Mouse (Mus musculus) liver, embryonic 13.5 days (tissue): ENCODE data around the gene Naglu. TPM values are rescaled to one million over a fixed set of nuclear protein-coding genes. Genes with fewer than 3 reads are reported as not detected.
A peak's percentile ranks its signal among the peaks of the same experiment; 100 is the strongest.
"Not testable (repeated sequence)": the region's sequence is repeated elsewhere in the genome, so short reads cannot be mapped to it uniquely, and the experiment has no call there.

ENCODE experiments used
- ATAC-seq: fragments of 200-750 bp; cut with Nextera tagmentation; 2 replicates; pipeline ENCODE4 v1.8.0; 2017; ENCODE audit warnings: low read depth, mild to moderate bottlenecking, moderate number of reproducible peaks, moderate library complexity
- DNase-seq: peaks from one replicate; pipeline ENCODE4 v3.0.0; 2022
- H3K27ac ChIP-seq: fragments of 300-500 bp; sonication (generic); 2 replicates; pipeline ENCODE4 v1.5.1; 2015; ENCODE audit warnings: moderate library complexity, mild to moderate bottlenecking, inconsistent platforms
- H3K27me3 ChIP-seq: fragments of 300-500 bp; sonication (generic); 2 replicates; pipeline ENCODE4 v1.6.1; 2015; ENCODE audit warnings: mild to moderate bottlenecking, inconsistent platforms
- H3K36me3 ChIP-seq: fragments of 300-500 bp; sonication (generic); 2 replicates; pipeline ENCODE4 v1.6.1; 2015; ENCODE audit warnings: mild to moderate bottlenecking, inconsistent platforms
- H3K4me1 ChIP-seq: fragments of 300-500 bp; sonication (generic); replicated peaks from 2 replicates; pipeline ENCODE4 v1.6.1; 2015; ENCODE audit warnings: inconsistent platforms
- H3K4me2 ChIP-seq: fragments of 300-500 bp; sonication (generic); 2 replicates; pipeline ENCODE4 v1.6.1; 2015; ENCODE audit warnings: inconsistent platforms, mild to moderate bottlenecking, moderate library complexity
- H3K4me3 ChIP-seq: fragments of 300-500 bp; sonication (generic); replicated peaks from 2 replicates; pipeline ENCODE4 v1.5.1; 2015; ENCODE audit warnings: mild to moderate bottlenecking, inconsistent platforms
- H3K9ac ChIP-seq: fragments of 300-500 bp; sonication (generic); 2 replicates; pipeline ENCODE4 v1.6.1; 2015; ENCODE audit warnings: mild to moderate bottlenecking, inconsistent platforms
- H3K9me3 ChIP-seq: fragments of 300-500 bp; sonication (generic); replicated peaks from 2 replicates; pipeline ENCODE4 v1.6.1; 2016; ENCODE audit warnings: inconsistent platforms
- WGBS: fragments of 180-500 bp; shearing (Covaris S2); methylation state at CpG from one replicate; pipeline ENCODE4 v1.1.7; 2015; ENCODE audit not compliant: insufficient replicate concordance; 5-methylcytosine and 5-hydroxymethylcytosine counted together
- polyA plus RNA-seq: library from polyadenylated mRNA; unstranded; fragments of >200 nt; fragmentation: Nextera tagmentation; extraction: Ambion mirVana; gene quantifications from 2 replicates; pipeline ENCODE4 v1.2.1, GENCODE M21; 2015

The Naglu gene
- polyA plus RNA-seq, 1 experiment from 2014 or later: 6.0 TPM

DNA sequence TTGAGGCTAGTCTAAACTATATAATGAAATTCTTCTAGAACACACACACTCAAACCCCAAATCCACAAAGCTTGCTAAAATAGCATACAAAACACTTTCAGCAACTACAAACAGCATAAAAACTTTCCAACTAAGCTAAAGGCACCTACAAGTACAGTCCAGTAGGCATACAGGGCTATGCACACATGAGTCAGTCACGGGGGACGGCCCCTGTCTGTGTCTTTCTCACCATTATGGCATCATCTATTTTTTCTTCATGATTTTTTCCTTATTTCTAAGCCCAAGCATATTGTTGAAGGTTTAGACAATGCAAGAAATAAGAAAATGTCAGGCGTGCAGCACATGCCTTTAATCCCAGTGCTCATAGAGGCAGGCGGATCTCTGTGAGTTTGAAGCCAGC, 41.4 kb downstream of the Naglu start:
- DNase-seq: no peak
- Histone ChIP-seq H3K27me3 (no peaks in the 10 kb centered on the region), H3K27ac (no peak overlapping the region), H3K4me3 (no peak overlapping the region), H3K36me3 (peaks cover 23% of the 10 kb centered on the region), H3K9me3 (no peaks in the 10 kb centered on the region), H3K4me2 (no peak overlapping the region), H3K9ac (no peak overlapping the region), H3K4me1 (peaks cover 30% of the 10 kb centered on the region)
- WGBS: 84% methylated on average over 4 of the region's 4 CpGs
- no peak for ATAC-seq

- H3K9ac ChIP-seq: no peak overlapping the region
- H3K27me3 ChIP-seq: no peaks in the 10 kb centered on the region
- no peak overlapping the region for H3K4me2 ChIP-seq
- H3K9me3 ChIP-seq: no peaks in the 10 kb centered on the region
- H3K4me3 ChIP-seq: no peak overlapping the region
- no peak for DNase-seq
- H3K27ac ChIP-seq: no peak overlapping the region
- ATAC-seq: no peak
- 90% methylated on average over 3 of the region's 3 CpGs for WGBS
- H3K4me1 ChIP-seq: peaks cover 33% of the 10 kb centered on the region
- H3K36me3 ChIP-seq: peaks cover 27% of the 10 kb centered on the region
These were observed 42.4 kb downstream of the Naglu start for GRCm38 (mm10) chr11:101112186-101112585.

DNA sequence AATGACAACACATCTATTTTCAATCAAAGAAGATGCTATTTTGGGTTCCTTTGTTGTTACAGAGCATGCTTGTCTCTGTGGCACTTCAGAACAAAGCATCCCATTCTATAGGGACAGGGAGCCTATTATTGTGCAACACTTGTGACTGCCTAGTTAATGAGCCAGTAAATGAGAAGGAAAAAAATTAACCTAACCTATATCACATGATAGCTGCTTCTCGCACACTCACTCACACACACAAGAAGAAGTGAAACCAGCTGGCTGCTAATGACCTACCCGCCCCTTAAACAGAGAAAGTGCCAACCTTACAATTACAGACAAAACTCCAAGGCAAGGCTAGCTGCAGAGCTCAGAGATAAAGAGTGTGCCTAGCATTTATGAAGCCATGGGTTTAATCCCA, 45.8 kb downstream of the Naglu start:
- Histone ChIP-seq H3K36me3 (peaks cover 24% of the 10 kb centered on the region), H3K9ac (no peak overlapping the region), H3K27ac (peak overlapping the region; percentile 36; the same call in 1 of the 2 replicates), H3K27me3 (no peaks in the 10 kb centered on the region), H3K4me1 (peaks cover 54% of the 10 kb centered on the region), H3K9me3 (no peaks in the 10 kb centered on the region), H3K4me3 (no peak overlapping the region), H3K4me2 (peak overlapping the region; percentile 0; the same call in 1 of the 2 replicates)
- ATAC-seq (no peak), DNase-seq (no peak)
- 74% methylated on average over 2 of the region's 2 CpGs for WGBS

GRCm38 (mm10) chr11:101118105-101118504, 48.3 kb downstream of the Naglu start:
- 16% methylated on average over 4 of the region's 4 CpGs for WGBS
- H3K4me2 ChIP-seq: peak overlapping the region; percentile 78
- ATAC-seq (no peak), DNase-seq (no peak)
- peaks cover 34% of the 10 kb centered on the region for H3K36me3 ChIP-seq
- H3K27me3 ChIP-seq: no peaks in the 10 kb centered on the region
- H3K9ac ChIP-seq: peak overlapping the region; percentile 93
- H3K27ac ChIP-seq: peak overlapping the region; percentile 96
- peak overlapping the region; percentile 91 for H3K4me3 ChIP-seq
- H3K9me3 ChIP-seq: no peaks in the 10 kb centered on the region
- H3K4me1 ChIP-seq: peaks cover 55% of the 10 kb centered on the region

DNA sequence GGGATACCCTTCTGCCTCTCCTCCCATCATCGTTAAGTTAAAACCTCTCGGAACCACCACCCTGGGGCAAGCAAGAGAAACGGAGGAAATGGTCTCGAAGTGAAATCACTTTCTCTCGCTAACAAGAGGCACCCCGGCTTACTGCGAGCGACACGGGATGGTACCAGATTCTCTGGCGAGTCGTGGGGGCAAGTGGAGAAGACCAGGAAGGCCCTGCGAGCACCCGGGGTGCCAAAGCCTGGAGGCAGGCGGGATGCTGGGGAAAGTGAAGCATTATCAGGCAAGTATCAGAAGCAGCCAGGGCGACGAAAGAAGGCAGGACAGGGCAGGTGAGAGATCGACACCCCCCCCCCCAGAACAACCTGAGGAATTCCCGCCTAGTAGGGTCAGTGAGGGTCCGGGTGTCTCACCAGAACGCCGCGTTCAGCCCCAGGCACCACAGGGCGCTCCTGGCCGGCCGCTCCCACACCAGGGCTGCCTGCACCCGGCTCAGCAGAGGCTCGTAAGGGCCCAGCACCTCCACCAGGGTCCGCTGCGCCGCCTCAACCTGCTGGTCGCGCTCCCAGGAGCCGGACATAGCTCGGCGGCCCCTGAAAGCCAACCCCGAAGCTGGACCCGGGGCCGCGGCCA, 49.4 kb downstream of the Naglu start:
- ATAC-seq: peak; percentile 73
- peak overlapping the region; percentile 96 for H3K27ac ChIP-seq
- no peaks in the 10 kb centered on the region for H3K27me3 ChIP-seq
- H3K4me2 ChIP-seq: peak overlapping the region; percentile 78
- no peaks in the 10 kb centered on the region for H3K9me3 ChIP-seq
- H3K9ac ChIP-seq: peak overlapping the region; percentile 93
- H3K4me1 ChIP-seq: peaks cover 55% of the 10 kb centered on the region
- under 1% methylated on average over 38 of the region's 39 CpGs for WGBS
- H3K4me3 ChIP-seq: peak overlapping the region; percentile 91
- peaks cover 35% of the 10 kb centered on the region for H3K36me3 ChIP-seq
- DNase-seq: no peak

- Histone ChIP-seq H3K4me3 (peak within 1 kb of the TSS; percentile 91), H3K4me1 (peaks cover 53% of the 10 kb centered on the region), H3K36me3 (peaks cover 40% of the 10 kb centered on the region), H3K27ac (peak within 1 kb of the TSS; percentile 96), H3K4me2 (peak within 1 kb of the TSS; percentile 99), H3K9ac (peak within 1 kb of the TSS; percentile 93), H3K27me3 (no peaks in the 10 kb centered on the region), H3K9me3 (no peaks in the 10 kb centered on the region)
- ATAC-seq: peak; percentile 91
- under 1% methylated on average over 61 of the region's 61 CpGs for WGBS
- peak; percentile 98 for DNase-seq
These were observed 50.1 kb downstream of the Naglu start, which contains the start of the genes Retreg3 and Tubg1 for GRCm38 (mm10) chr11:101119761-101120544. Gene Retreg3 (minus strand): TSS chr11:101119893. Gene Tubg1 (plus strand): TSS chr11:101119938.

GRCm38 (mm10) chr11:101120545-101121188, 50.9 kb downstream of the Naglu start:
- Histone ChIP-seq H3K9me3 (no peaks in the 10 kb centered on the region), H3K4me2 (peak overlapping the region; percentile 99), H3K4me1 (peaks cover 46% of the 10 kb centered on the region), H3K27ac (peak overlapping the region; percentile 96), H3K27me3 (no peaks in the 10 kb centered on the region), H3K36me3 (peaks cover 44% of the 10 kb centered on the region), H3K4me3 (peak overlapping the region; percentile 91), H3K9ac (peak overlapping the region; percentile 91)
- ATAC-seq (no peak), DNase-seq (peak; percentile 21)
- 22% methylated on average over 19 of the region's 19 CpGs for WGBS

DNA sequence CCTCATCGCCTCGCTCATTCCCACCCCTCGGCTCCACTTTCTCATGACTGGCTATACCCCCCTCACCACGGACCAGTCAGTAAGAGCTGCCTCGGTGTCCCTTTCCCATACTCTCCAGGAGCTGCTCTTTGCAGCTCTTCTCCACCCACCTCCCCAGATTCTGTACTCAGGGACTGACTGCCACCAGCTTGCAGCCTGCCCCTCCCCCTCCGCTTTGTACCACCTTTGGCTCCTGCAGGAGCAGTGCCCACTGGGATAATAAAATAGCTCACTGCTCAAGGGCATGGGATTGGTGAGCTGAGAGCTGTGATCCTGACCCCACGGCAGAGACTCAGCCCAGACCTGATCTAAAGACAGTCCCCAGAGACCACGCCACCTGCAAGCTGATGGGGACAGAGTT, 54.7 kb downstream of the Naglu start:
- H3K4me3 ChIP-seq, H3K9me3 ChIP-seq, H3K9ac ChIP-seq, H3K27me3 ChIP-seq, H3K4me2 ChIP-seq, DNase-seq, ATAC-seq, H3K27ac ChIP-seq: not testable (repeated sequence)
- peaks cover 18% of the 10 kb centered on the region for H3K4me1 ChIP-seq
- 87% methylated on average over 8 of the region's 8 CpGs for WGBS
- H3K36me3 ChIP-seq: peaks cover 55% of the 10 kb centered on the region

- DNase-seq, H3K27ac ChIP-seq, H3K4me3 ChIP-seq, H3K9me3 ChIP-seq, ATAC-seq, H3K9ac ChIP-seq, H3K27me3 ChIP-seq, H3K4me2 ChIP-seq: not testable (repeated sequence)
- peaks cover 19% of the 10 kb centered on the region for H3K4me1 ChIP-seq
- peaks cover 55% of the 10 kb centered on the region for H3K36me3 ChIP-seq
- 91% methylated on average over 9 of the region's 9 CpGs for WGBS
These were observed 55.2 kb downstream of the Naglu start for GRCm38 (mm10) chr11:101125008-101125407.

- H3K4me3 ChIP-seq: no peak overlapping the region
- ATAC-seq: no peak
- no peak overlapping the region for H3K27ac ChIP-seq
- H3K36me3 ChIP-seq: peaks cover 48% of the 10 kb centered on the region
- H3K4me1 ChIP-seq: peaks cover 17% of the 10 kb centered on the region
- H3K4me2 ChIP-seq: no peak overlapping the region
- H3K9me3 ChIP-seq: peaks cover 10% of the 10 kb centered on the region; the same call in 1 of the 2 replicates
- 78% methylated on average over 1 of the region's 1 CpGs for WGBS
- no peak for DNase-seq
- H3K27me3 ChIP-seq: no peaks in the 10 kb centered on the region
- no peak overlapping the region for H3K9ac ChIP-seq
These were observed 57.3 kb downstream of the Naglu start for GRCm38 (mm10) chr11:101127075-101127474.
